Mouse (Mus musculus): ENCODE measurements around the gene Uts2.
"Not testable (repeated sequence)": the region's sequence is repeated elsewhere in the genome, so short reads cannot be mapped to it uniquely, and the experiment has no call there.

The Uts2 gene

GRCm38 (mm10) chr4:151015946-151016345 lies 19.0 kb downstream of the Uts2 start:
- DNase-seq (ENCODE audit: low read depth, low spot score): no peak

GRCm38 (mm10) chr4:151017356-151017755 lies 20.5 kb downstream of the Uts2 start:
- not testable (repeated sequence) for DNase-seq (ENCODE audit: low read depth, low spot score)

DNA sequence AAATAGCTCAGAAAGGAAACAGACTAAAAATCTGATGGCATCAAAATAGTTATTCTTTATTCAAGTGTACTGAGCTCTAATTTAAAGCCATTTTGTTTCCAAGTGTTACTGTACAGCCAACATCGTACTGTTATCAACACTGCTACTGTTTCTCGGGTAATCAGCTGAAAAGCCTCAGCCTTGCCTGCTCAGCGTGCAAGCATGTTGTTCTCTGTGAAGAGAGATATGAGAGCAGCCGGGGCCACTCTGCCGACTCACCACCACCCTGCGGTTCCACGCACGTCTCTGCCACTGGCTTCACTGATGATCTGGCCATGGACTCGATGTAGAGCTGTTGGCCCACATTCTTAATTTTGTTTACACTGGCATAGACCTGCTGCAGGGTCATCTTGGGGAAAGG lies 27.3 kb downstream of the Uts2 start:
- no peak for DNase-seq (ENCODE audit: low read depth, low spot score)

- DNase-seq (ENCODE audit: low read depth, low spot score): no peak
Measured at GRCm38 (mm10) chr4:151027001-151027400, 30.1 kb downstream of the Uts2 start.

- no peak for DNase-seq (ENCODE audit: low read depth, low spot score)
Measured at GRCm38 (mm10) chr4:151036521-151036920, 39.6 kb downstream of the Uts2 start.

DNA sequence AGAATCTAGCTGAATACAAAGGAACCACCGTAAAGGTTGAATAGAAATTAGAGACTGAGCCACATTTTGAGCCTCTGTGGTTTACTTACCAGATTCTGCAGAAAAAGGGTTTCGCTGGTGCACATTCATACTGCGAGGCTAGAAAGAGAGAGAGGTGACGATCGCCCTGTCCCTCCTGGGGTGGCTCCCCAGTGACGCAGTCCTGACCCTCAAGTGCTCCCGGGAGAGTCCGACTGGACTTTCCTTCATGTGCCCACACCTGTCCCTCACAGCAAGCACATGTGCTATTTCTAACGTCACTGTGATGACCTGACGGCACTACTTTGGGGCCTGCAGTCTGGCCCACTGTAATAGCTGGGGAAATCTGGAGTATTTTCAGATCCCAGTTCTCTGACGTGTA lies 40.9 kb downstream of the Uts2 start:
- no peak for DNase-seq (ENCODE audit: low read depth, low spot score)

- DNase-seq (ENCODE audit: low read depth, low spot score): no peak
Measured at GRCm38 (mm10) chr4:151041506-151041905, 44.6 kb downstream of the Uts2 start.

DNA sequence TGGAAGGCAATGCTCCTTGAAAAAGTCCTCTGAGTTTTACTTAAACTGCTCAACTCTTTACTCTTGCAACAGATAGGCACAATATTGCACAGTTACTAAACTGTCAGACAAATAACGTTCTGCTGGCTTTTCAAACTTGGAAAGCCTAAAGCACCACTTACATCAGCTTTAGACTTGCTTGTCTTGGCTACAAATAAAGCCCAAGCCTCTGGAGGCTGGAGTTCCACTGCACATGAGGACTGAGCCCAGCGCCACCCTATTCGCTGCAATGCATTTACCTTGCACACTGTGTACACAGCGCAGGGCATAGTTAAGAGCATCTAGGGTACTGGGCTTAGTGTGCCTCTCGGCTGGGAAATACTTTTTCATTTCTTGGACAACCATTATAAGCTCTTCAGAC lies 46.4 kb downstream of the Uts2 start:
- DNase-seq (ENCODE audit: low read depth, low spot score): no peak

DNA sequence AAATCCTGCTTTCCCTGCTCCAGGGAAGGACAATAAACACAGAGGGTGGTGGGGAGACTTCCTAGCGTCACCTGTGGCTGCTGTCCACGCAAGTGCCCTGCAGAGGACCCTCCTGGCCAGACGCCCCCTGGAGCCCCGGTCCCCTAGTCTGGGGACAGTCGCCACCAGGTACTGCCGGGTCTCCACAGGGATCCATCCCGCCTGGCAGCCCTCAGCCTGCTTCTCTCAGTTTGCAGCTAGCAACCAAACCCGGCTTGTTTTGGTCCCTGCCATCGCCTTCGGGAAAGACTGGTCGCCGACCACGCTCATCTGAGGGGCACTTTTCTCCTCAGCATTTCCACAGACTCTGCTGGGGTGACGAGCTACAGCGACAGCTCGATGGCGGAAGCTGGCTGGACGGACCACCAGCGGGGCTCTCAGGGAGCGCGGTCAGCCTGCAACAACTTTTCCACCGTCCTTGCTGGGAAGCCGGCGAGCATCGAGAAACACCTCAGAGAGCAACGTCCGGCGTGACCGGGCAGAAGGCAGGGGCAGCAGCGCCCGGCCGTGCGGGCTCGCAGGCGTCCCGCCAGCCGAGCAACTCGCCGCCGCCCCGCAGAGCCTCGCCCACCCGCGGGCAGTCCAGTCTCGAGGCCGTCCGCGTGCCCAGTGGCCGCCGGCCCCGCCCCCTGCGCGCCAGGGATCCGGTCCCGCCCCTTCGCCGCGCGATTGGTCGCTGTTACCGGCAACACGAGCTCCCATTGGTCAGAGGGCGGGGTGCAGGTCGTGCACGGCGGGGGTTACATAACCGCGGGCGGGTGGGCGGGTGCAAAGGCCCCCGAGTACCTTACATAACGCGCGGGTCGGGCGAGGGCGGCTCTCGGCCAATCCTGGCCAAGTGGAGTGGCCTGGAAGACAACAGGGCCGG lies 47.4 kb downstream of the Uts2 start, which contains the start of gene Per3:
Gene Per3, minus strand, starts transcription at position 629 of the 907 bp plus-strand sequence.
- DNase-seq (ENCODE audit: low read depth, low spot score): peak; percentile 90

DNA sequence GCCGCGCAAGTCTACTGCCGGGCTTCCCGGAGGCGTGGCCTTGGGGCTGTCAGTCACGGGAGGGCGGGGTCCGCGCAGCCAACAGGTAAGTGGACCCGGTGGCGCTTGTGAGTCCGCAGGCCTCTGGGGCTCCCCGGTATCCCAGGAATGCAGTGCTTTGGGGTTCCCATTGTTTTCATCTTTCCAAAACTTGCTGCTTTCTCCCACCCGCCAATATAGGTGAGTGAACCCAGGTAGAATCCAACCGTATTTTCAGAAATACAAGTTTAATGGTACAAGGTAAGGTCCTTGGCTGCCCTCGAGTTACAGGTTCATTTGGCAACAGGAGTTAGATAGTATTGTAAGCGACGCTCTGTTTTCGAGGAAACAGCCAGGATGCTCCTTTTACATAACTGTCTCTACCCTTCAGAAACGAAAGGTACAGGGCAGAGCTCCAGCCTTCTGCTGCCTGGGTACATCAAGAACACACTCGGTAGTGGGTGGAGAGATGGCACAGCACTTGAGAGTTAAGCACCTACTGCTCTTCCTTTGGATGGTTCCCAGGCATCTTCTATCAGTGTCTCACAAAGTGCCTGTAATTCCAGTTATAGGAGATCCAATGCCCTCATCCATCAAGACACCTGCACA lies 48.2 kb downstream of the Uts2 start:
- DNase-seq (ENCODE audit: low read depth, low spot score): no peak

DNA sequence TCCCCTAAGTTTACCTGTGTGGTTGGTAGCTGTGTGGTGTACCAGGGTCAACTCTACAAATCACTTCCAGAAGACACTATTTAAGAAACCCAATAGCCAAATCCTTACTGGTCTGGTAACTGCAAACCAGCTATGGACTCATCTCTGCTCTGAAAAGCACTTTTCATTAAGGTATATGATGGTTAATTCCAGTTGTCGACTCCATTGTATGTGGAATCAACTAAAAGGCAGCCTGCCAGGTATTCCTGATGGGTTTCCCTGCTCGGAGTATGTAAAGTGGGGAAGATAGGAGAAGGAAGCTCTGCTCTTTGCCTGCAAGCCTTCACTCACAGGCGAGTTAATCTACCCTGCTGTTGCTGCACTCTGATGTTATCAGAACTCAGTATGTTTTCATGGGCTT lies 49.6 kb downstream of the Uts2 start:
- DNase-seq (ENCODE audit: low read depth, low spot score): no peak

DNA sequence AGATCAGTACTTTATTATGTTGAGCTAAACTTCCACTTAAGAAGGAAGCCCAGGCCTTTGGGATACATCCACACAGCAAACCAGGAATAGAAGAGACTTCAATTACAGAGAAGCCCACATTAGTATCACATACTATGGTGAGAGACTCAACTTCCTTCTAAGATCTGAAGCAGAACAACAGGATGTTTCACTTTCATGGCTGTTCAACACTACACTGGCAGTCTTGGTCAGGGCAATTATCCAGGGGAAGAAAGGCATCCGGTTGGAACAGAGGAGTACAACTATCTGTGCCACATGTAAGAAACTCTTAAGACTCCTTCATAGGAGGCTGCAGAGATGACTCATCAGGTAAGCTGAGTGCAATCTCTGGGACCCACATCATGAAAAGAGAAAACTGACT lies 54.3 kb downstream of the Uts2 start:
- DNase-seq (ENCODE audit: low read depth, low spot score): no peak
